Mouse (Mus musculus): ENCODE measurements around the gene Gm19935.

Gene Gm19935

DNA sequence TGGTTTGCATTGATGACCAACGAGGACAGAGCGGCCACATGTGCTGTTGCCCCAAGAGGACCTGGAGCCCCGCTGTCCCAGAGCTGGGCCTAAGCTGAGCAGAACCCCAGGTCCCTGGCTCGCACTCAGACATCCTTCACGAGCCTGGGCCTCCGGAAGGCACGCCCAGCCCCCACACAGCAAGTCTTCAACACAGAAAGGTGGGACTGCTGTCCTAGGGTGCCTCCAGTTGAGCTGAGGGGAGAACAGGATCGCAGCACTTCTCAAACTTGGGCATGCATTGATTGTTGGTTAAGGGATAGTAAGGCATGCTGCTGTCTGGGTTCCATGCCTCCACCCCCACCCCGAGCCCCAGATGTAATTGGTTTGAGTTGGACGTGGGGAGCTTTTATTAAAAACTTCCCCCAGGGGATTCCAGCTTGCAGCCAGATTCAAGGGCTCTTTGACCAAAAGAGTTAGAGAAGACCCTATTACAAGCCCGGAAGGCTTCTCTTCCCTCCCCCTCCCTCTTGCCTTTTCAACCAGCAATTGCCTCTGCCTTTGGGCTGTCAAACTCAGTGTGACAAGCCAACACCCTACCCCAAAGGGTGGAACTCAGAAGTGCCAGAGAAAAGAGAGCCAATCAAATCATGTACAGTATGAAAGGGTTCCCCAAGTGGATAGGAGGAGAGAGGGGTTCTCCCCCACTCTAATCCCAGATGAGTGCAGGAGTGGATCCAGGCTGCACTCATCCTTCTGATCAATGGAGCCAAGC, 12.0 kb upstream of the Gm19935 start:
- DNase-seq, result no peak

GRCm38 (mm10) chr8:90828181-90828986, 11.2 kb upstream of the Gm19935 start, which contains the start of gene Chd9:
TSS of gene Chd9 (plus strand) at chr8:90828352.
- DNase-seq, result peak; percentile 94 to 95

DNA sequence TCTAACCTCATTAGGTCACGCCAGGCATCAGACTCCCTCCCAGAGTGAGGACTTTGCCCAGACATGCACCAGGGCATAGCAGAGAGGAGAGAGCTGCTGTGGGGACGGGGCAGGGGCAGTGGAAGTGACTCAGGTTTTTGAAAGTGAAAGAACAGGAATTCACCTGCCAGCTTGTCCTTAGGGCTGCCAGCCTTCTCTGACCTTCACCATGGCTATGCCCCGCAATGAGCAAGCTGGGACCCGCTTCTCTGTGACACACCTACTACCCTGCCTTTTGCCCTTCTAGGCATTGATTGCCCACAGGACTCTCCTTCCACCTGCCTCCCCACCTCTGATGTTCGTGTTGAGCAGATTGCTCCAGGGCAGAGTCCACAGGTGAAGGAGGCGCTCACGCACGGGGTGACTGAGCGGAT, 8.3 kb upstream of the Gm19935 start:
- peak in 1 of 2 experiments; percentile 36 for DNase-seq

DNA sequence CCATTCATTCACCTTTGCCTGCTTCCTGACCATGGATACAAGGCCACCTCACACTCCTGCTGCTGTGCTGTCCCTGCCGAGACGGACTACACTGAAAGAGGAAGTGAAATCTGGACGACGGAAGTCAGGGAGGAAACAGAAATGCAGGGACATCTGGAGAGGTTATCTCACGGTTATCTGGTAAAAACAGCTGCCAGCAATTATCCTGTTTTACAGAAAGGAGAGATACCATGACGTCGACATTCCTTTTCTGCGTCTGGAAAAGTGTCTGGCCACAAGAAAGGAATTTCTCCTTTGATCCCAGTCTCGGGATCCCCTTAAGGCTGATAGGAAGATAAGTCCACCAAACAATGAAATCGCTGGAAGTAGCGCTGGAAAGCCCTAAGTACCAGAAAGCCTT, 5.2 kb upstream of the Gm19935 start:
- no peak for DNase-seq

DNA sequence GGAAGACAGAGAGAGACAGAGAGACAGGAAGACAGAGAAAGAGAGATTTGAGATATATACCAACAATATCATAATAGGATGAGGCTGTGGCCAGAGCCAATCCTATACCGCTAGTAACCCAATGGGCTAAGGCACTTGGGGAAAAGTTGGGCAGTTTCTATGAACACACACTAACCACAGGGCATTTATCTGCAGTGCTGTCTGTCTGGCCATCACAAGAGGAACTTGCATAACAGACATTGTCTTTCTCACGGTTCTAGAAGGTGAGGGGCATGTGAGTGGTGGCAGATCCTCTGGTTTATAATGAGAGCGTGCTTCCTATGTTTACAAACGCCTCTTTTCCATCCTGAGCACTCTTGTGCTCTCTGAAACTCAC, 3.1 kb upstream of the Gm19935 start:
- no peak for DNase-seq

- no peak for DNase-seq
Observed at GRCm38 (mm10) chr8:90819561-90820320, 2.5 kb upstream of the Gm19935 start.

GRCm38 (mm10) chr8:90816061-90816882, 921 bp downstream of the Gm19935 start:
- DNase-seq, result no peak

DNA sequence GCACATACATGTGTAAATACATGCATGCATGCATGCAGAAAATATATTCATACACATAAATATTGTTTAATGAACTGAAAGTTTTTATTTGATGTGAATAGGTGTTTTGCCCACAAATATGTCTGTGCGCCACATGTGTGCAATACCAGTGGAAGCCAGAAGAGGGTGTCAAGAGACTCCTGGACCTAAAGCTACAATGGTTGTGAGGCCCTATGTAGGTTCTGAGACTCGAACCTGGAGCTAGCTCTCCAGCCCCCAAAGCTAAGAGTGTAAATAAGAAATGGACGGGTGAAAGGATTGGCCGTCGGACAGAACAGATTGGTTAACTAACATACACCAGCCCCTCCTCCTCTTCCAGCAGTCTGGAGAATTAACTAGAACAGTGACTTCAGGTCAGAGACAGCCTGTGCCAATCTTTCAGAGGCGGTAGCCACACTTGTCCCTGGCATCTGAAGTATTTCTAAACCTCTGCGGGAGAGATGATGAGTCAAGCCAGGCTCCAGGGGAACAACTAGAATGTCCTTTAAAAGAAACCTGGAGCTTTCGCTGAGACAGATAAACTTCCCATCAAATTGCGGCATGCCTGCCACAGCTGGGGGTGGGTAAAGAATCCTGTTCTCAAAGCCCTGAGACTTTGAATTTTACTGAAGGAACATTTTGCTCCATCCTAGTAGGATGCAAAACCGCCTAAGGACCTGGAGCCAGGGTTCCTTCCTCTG, 3.4 kb downstream of the Gm19935 start:
- DNase-seq, result no peak

- DNase-seq, result no peak
Observed at GRCm38 (mm10) chr8:90799473-90799872, 17.7 kb downstream of the Gm19935 start.

DNA sequence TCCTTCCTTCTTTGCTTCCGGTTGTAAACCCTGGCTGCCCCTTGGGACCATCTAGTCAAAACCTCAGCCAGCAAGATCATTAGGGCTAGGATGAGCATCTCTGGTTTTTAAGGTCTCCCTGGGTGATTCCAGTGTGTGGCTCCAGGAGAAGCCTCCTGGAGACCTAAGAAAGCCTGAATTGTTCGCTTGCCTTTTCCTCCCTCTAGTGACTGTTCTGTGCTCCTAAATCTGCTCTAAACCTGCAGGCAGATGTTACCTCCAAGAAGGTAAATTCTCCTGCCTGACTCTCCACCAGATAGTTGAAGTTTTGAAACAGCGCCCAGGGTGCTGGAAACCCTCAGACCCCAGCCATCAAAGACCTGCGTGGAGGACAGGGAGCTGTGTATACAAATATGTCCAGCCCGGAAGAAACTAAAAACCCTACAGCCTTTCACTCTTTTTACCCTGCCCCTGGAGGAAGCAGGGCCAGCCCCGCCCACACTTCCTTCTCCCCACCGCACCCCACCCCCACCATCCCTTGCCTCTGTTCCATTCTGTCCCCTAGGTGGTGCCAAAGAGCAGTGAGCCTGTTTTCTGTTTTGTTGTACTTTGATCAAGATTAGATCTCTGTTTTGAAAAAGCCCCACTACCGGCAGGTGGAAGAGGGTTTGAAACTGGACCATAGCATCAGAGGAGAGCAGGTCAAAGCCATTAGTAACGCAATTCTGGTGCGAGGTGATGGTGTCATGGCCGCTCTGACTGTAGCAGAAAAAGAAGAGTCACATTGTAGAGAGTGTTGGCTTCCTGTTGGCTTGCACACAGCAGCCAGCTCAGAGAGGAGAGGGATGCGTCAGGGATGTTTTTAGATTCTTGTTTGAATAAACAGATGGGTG, 22.0 kb downstream of the Gm19935 start:
- peak; percentile 70 to 81 for DNase-seq

DNA sequence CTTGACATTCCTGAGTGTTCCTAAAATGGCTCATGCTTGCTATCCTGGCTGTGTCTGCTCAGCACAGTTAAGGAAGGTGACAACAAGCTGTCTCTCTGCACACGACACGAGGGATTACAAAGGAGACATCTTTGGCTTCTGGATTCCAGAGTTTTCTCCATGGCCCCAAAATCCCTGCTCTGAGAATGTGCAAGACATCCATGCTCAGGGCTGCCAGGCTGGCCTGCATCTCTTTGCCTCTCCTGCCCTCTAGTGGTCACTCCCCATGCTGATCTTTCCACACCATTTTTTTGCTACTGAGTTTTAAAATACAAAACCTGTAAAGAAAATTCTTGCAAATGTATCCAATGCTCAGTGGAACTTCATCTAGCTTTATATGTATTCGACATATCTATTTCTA, 23.5 kb downstream of the Gm19935 start:
- DNase-seq, result peak; percentile 54 to 72

- no peak for DNase-seq
Observed at GRCm38 (mm10) chr8:90791616-90792015, 25.6 kb downstream of the Gm19935 start.

- no peak for DNase-seq
Observed at GRCm38 (mm10) chr8:90769791-90770190, 47.4 kb downstream of the Gm19935 start.

All from lung, adult 18-20 months (tissue).